ENCODE assay signal across 31 mouse cellular contexts in genomic region chr5:5243648-5244047, GRCm38 (mm10).
A peak's percentile ranks its signal among the peaks of the same experiment; 100 is the strongest.
DNase-seq lines count a peak whose midpoint lies in the region; ATAC-seq and TF ChIP-seq lines count a peak whose summit lies in the region.
"Had no signal": no experiment of that assay in that cellular context is flagged by ENCODE, and none has a peak within 500 bp of the region (broad histone marks: within the 10 kb centered on the region; RNA-seq: fewer than 3 reads in every experiment).

No protein-coding gene starts in this region.

- ATAC-seq in heart, embryonic 16.5 days (replicated peaks; ENCODE audit: extremely low read depth, insufficient read depth, low FRiP score) = 0 out of 2 replicates have a peak, but pooled peaks have one; percentile 37
- ATAC-seq in hematopoietic stem cell, adult 5-6 weeks (replicated peaks in 1 of 2; ENCODE audit: insufficient read depth in 1 of 2, low FRiP score in 2 of 2, low TSS enrichment in 1 of 2, low read depth in 1 of 2, poor library complexity in 2 of 2, severe bottlenecking in 2 of 2) = peak; percentile 29 to 32; a peak in 1 of 4 replicates
- ATAC-seq: activated CD4-positive, CD25-positive, alpha-beta regulatory T cell, adult 4 months; CD4-positive, CD25-positive, alpha-beta regulatory T cell, adult 4 months; forebrain, embryonic 15.5 days; hindbrain, embryonic 16.5 days; intestine, embryonic 15.5 days had no signal

- in situ Hi-C loops in CH12.LX (cut with MboI; ENCODE audit: low pct_ligation_motif_present, low pct_unique_long_range_greater_than_20kb, low sequenced_read_pairs) = no loop called here

- no peaks in the 10 kb centered on the region for H3K79me2 ChIP-seq in CH12.LX (replicated peaks; ENCODE audit: control insufficient read depth, extremely low read depth, insufficient read depth, poor library complexity, severe bottlenecking)
- H3K79me2 ChIP-seq in myocyte (ENCODE audit: control insufficient read depth, insufficient read depth) = peaks cover 5% of the 10 kb centered on the region

- dilution Hi-C loops in CH12.LX (cut with MboI; ENCODE audit: extremely low pct_ligation_motif_present, extremely low pct_unique_long_range_greater_than_20kb, low sequenced_read_pairs) = no loop called here

- no peak for TF ChIP-seq RAD21 in CH12.LX (IDR thresholded peaks at IDR 0.05; ENCODE audit: low read depth, low read length)

- no peak overlapping the region for H3K27ac ChIP-seq in heart, embryonic 16.5 days (ENCODE audit: low read length)
- peak overlapping the region; percentile 47; the same call in 1 of the 2 replicates for H3K27ac ChIP-seq in CH12.LX (ENCODE audit: insufficient read depth, low read depth)
- H3K27ac ChIP-seq: embryonic facial prominence, embryonic 10.5 days; embryonic facial prominence, embryonic 13.5 days; forebrain, embryonic 12.5 days; forebrain, embryonic 15.5 days; heart, embryonic 15.5 days; hindbrain, embryonic 10.5 days; hindbrain, embryonic 13.5 days; intestine, embryonic 15.5 days had no signal

- TF ChIP-seq POLR2A in CH12.LX (IDR thresholded peaks at IDR 0.05; ENCODE audit: low read depth, low read length) (no peak), myocyte (IDR thresholded peaks at IDR 0.05; ENCODE audit: insufficient read length, low read depth) (no peak)

- no peak overlapping the region for H3K4me2 ChIP-seq in heart, embryonic 16.5 days (ENCODE audit: low read depth, low read length)
- peak overlapping the region; percentile 47 for H3K4me2 ChIP-seq in CH12.LX (ENCODE audit: insufficient read depth, low read depth, poor library complexity, severe bottlenecking)
- no peak overlapping the region for H3K4me2 ChIP-seq in myocyte (ENCODE audit: low read depth)
- H3K4me2 ChIP-seq: embryonic facial prominence, embryonic 13.5 days; forebrain, embryonic 12.5 days; forebrain, embryonic 15.5 days; heart, embryonic 12.5 days; heart, embryonic 15.5 days; hindbrain, embryonic 13.5 days; intestine, embryonic 15.5 days had no signal

- H3K4me3 ChIP-seq in heart, embryonic 16.5 days (ENCODE audit: low read length) = no peak overlapping the region
- no peak overlapping the region for H3K4me3 ChIP-seq in CH12.LX (replicated peaks in 1 of 3; ENCODE audit: low read depth in 2 of 3, low read length in 2 of 3, poor library complexity in 1 of 3)
- H3K4me3 ChIP-seq in myocyte = no peak overlapping the region
- H3K4me3 ChIP-seq: embryonic facial prominence, embryonic 10.5 days; embryonic facial prominence, embryonic 13.5 days; erythroblast, embryonic 14.5 days; forebrain, embryonic 12.5 days; forebrain, embryonic 15.5 days; heart, embryonic 12.5 days; heart, embryonic 15.5 days; hindbrain, embryonic 10.5 days; hindbrain, embryonic 13.5 days; intestine, embryonic 15.5 days had no signal

- no peaks in the 10 kb centered on the region; the same call in 1 of the 2 replicates for H3K36me3 ChIP-seq in heart, embryonic 16.5 days (ENCODE audit: control insufficient read depth, insufficient read depth)
- peaks cover 4 to 8% of the 10 kb centered on the region in 2 experiments for H3K36me3 ChIP-seq in CH12.LX (replicated peaks in 1 of 2; ENCODE audit: control insufficient read depth in 1 of 2, insufficient read depth in 1 of 2, low read length in 1 of 2)
- peaks cover 21% of the 10 kb centered on the region for H3K36me3 ChIP-seq in myocyte (ENCODE audit: control insufficient read depth, insufficient read depth)
- H3K36me3 ChIP-seq: forebrain, embryonic 15.5 days; heart, embryonic 15.5 days; hindbrain, embryonic 10.5 days; intestine, embryonic 15.5 days had no signal

- peak; percentile 63; the same call in 1 of the 2 replicates for TF ChIP-seq EP300 in CH12.LX (IDR thresholded peaks at IDR 0.05; ENCODE audit: low read length)

- no peak for DNase-seq in heart, postnatal 4 days
- peak; percentile 47 for DNase-seq in CH12.LX (ENCODE audit: extremely low read depth)
- DNase-seq in urinary bladder, postnatal 10 days (ENCODE audit: low spot score) = no peak
- no peak for DNase-seq in kidney, postnatal 4 days
- DNase-seq in gastrocnemius, postnatal 25 days = no peak
- DNase-seq: adrenal gland, postnatal 10 days; adrenal gland, postnatal 36 days; B cell, adult 2 months; cerebellum, adult 18-20 months; cerebellum, adult 9-10 months; cerebellum, postnatal 14 days; embryo, embryonic 11 days; gastrocnemius, postnatal 10 days; heart, adult 18-20 months; heart, postnatal 14 days had no signal

- no peak overlapping the region for H3ac ChIP-seq in myocyte (ENCODE audit: control insufficient read depth, insufficient read length)

- H3K4me1 ChIP-seq in heart, embryonic 16.5 days (ENCODE audit: control insufficient read depth, insufficient read depth, low read length) = no peaks in the 10 kb centered on the region; the same call in 1 of the 2 replicates
- peaks cover 13 to 29% of the 10 kb centered on the region in 2 experiments for H3K4me1 ChIP-seq in CH12.LX (ENCODE audit: control insufficient read depth in 1 of 2, insufficient read depth in 2 of 2)
- H3K4me1 ChIP-seq: embryonic facial prominence, embryonic 10.5 days; forebrain, embryonic 12.5 days; forebrain, embryonic 15.5 days; heart, embryonic 15.5 days; hindbrain, embryonic 10.5 days; intestine, embryonic 15.5 days had no signal

- H3K9ac ChIP-seq in heart, embryonic 16.5 days (ENCODE audit: low read length) = no peak overlapping the region
- no peak overlapping the region for H3K9ac ChIP-seq in CH12.LX (ENCODE audit: insufficient read depth, low read depth)
- H3K9ac ChIP-seq: embryonic facial prominence, embryonic 13.5 days; forebrain, embryonic 12.5 days; forebrain, embryonic 15.5 days; heart, embryonic 12.5 days; heart, embryonic 15.5 days; hindbrain, embryonic 13.5 days; intestine, embryonic 15.5 days had no signal

- H3K27me3 ChIP-seq in heart, embryonic 16.5 days (ENCODE audit: control insufficient read depth, insufficient read depth, low read length) = no peaks in the 10 kb centered on the region
- H3K27me3 ChIP-seq in CH12.LX (replicated peaks) (no peaks in the 10 kb centered on the region), myocyte (ENCODE audit: control insufficient read depth, insufficient read depth, insufficient read length) (no peaks in the 10 kb centered on the region)
- H3K27me3 ChIP-seq: embryonic facial prominence, embryonic 13.5 days; forebrain, embryonic 12.5 days; forebrain, embryonic 15.5 days; heart, embryonic 12.5 days; heart, embryonic 15.5 days; hindbrain, embryonic 13.5 days; intestine, embryonic 15.5 days had no signal

- H3K9me3 ChIP-seq in heart, embryonic 16.5 days (replicated peaks; ENCODE audit: control insufficient read depth, low read length) = no peaks in the 10 kb centered on the region
- H3K9me3 ChIP-seq in CH12.LX (replicated peaks; ENCODE audit: low read length) = no peaks in the 10 kb centered on the region
- H3K9me3 ChIP-seq: embryonic facial prominence, embryonic 10.5 days; embryonic facial prominence, embryonic 13.5 days; forebrain, embryonic 12.5 days; forebrain, embryonic 15.5 days; heart, embryonic 12.5 days; heart, embryonic 15.5 days; hindbrain, embryonic 10.5 days; hindbrain, embryonic 13.5 days; intestine, embryonic 15.5 days had no signal

- no peak for TF ChIP-seq CTCF in CH12.LX (conservative IDR thresholded peaks at IDR 0.05 in 1 of 2, IDR thresholded peaks at IDR 0.05 in 1 of 2; ENCODE audit: low read depth in 2 of 2, low read length in 2 of 2)

TF ChIP-seq in CH12.LX, 34 proteins besides CTCF, POLR2A, EP300 and RAD21 (continues in another document):
- TF ChIP-seq ELF1 (IDR thresholded peaks at IDR 0.05; ENCODE audit: low read depth, low read length) (peak; percentile 47; the same call in 1 of the 2 replicates), ZMIZ1 (IDR thresholded peaks at IDR 0.05; ENCODE audit: low read depth, low read length) (no peak), ETS1 (conservative IDR thresholded peaks at IDR 0.05; ENCODE audit: low read depth, low read length) (peak; percentile 47; the same call in 1 of the 2 replicates), TBP (conservative IDR thresholded peaks at IDR 0.05; ENCODE audit: low read depth, low read length) (no peak), USF2 (conservative IDR thresholded peaks at IDR 0.05; ENCODE audit: low read depth, low read length) (peak; percentile 80), BHLHE40 (IDR thresholded peaks at IDR 0.05; ENCODE audit: low read depth, low read length) (peak; percentile 73), MAX (IDR thresholded peaks at IDR 0.05; ENCODE audit: low read length) (peak; percentile 70; the same call in 1 of the 2 replicates), MEF2A (IDR thresholded peaks at IDR 0.05; ENCODE audit: borderline replicate concordance, low read depth, low read length) (peak; percentile 37; the same call in 1 of the 2 replicates), IRF4 (IDR thresholded peaks at IDR 0.05; ENCODE audit: low read depth, low read length) (0 out of 2 replicates have a peak, but pooled peaks have one; percentile 44), KAT2A (IDR thresholded peaks at IDR 0.05; ENCODE audit: insufficient replicate concordance, low read length) (no peak), TCF12 (IDR thresholded peaks at IDR 0.05; ENCODE audit: low read depth, low read length) (no peak), MAFK (IDR thresholded peaks at IDR 0.05; ENCODE audit: insufficient replicate concordance, low read length) (no peak), ZNF384 (IDR thresholded peaks at IDR 0.05; ENCODE audit: low read depth, low read length) (no peak)

TF ChIP-seq in myocyte, 11 proteins besides CTCF, POLR2A, EP300 and RAD21:
- TF ChIP-seq USF1 (IDR thresholded peaks at IDR 0.05; ENCODE audit: low read depth) (peak; percentile 17), TCF3 (IDR thresholded peaks at IDR 0.05; ENCODE audit: insufficient read length, low read depth) (no peak)
